Comparison of ENCODE assay signal across 8 mouse cellular contexts in genomic region chr3:66986287-66986560, GRCm38 (mm10). TPM values are rescaled to one million over a fixed set of nuclear protein-coding genes. Genes with fewer than 3 reads are reported as not detected.
DNase-seq lines count a peak whose midpoint lies in the region; ATAC-seq and TF ChIP-seq lines count a peak whose summit lies in the region.

No protein-coding gene starts in this region.

- H3K9me3 ChIP-seq in heart, embryonic 16.5 days (replicated peaks; ENCODE audit: control insufficient read depth, low read length), result no peaks in the 10 kb centered on the region
- no peaks in the 10 kb centered on the region for H3K9me3 ChIP-seq in MEL (replicated peaks; ENCODE audit: insufficient read depth, low read length)
- no peaks in the 10 kb centered on the region for H3K9me3 ChIP-seq in hindbrain, embryonic 12.5 days (replicated peaks)
- H3K9me3 ChIP-seq in midbrain, embryonic 11.5 days (ENCODE audit: control insufficient read depth, low read length), result no peaks in the 10 kb centered on the region

- TF ChIP-seq RAD21 in MEL (IDR thresholded peaks at IDR 0.05; ENCODE audit: low read depth, low read length), result no peak

- H3K4me1 ChIP-seq in heart, embryonic 16.5 days (ENCODE audit: control insufficient read depth, insufficient read depth, low read length), result peaks cover 15% of the 10 kb centered on the region
- H3K4me1 ChIP-seq in MEL (ENCODE audit: control insufficient read depth in 1 of 2, insufficient read depth in 2 of 2, low read length in 2 of 2), result peaks cover 2% of the 10 kb centered on the region in 2 experiments; a peak in 2 of 4 replicates
- peaks cover 18% of the 10 kb centered on the region for H3K4me1 ChIP-seq in hindbrain, embryonic 12.5 days
- H3K4me1 ChIP-seq in midbrain, embryonic 11.5 days (ENCODE audit: control insufficient read depth, insufficient read depth, low read length), result peaks cover 6% of the 10 kb centered on the region; the same call in 1 of the 2 replicates

- no peak for TF ChIP-seq CTCF in MEL (IDR thresholded peaks at IDR 0.05 in 2 of 3, conservative IDR thresholded peaks at IDR 0.05 in 1 of 3; ENCODE audit: control insufficient read depth in 1 of 3, insufficient read depth in 1 of 3, low read depth in 2 of 3, low read length in 3 of 3, poor library complexity in 1 of 3, severe bottlenecking in 1 of 3)

- peak overlapping the region; percentile 93 for H3K4me2 ChIP-seq in heart, embryonic 16.5 days (ENCODE audit: low read depth, low read length)
- peak overlapping the region; percentile 70 for H3K4me2 ChIP-seq in hindbrain, embryonic 12.5 days (replicated peaks)
- peak overlapping the region; percentile 72 for H3K4me2 ChIP-seq in midbrain, embryonic 11.5 days

- WGBS in heart, embryonic 16.5 days, result 3% methylated on average over 1 of the region's 1 CpGs
- 4% methylated on average over 1 of the region's 1 CpGs for WGBS in hindbrain, embryonic 12.5 days
- WGBS in midbrain, embryonic 11.5 days, result 14% methylated on average over 1 of the region's 1 CpGs

- no peaks in the 10 kb centered on the region for H3K36me3 ChIP-seq in heart, embryonic 16.5 days (ENCODE audit: control insufficient read depth, insufficient read depth)
- H3K36me3 ChIP-seq in MEL (ENCODE audit: control insufficient read depth in 1 of 2, insufficient read depth in 2 of 2, low read length in 2 of 2), result peaks cover 0 to 7% of the 10 kb centered on the region in 2 experiments; a peak in 2 of 4 replicates
- H3K36me3 ChIP-seq in hindbrain, embryonic 12.5 days, result no peaks in the 10 kb centered on the region
- H3K36me3 ChIP-seq in midbrain, embryonic 11.5 days (ENCODE audit: control insufficient read depth, insufficient read depth, low read length), result no peaks in the 10 kb centered on the region

- DNase-seq in heart, adult 9 months (ENCODE audit: low spot score in 2 of 2), result no peak
- no peak for DNase-seq in MEL (ENCODE audit: low read depth, low spot score)
- DNase-seq in midbrain, embryonic 11.5 days (ENCODE audit: low spot score, missing footprints), result no peak
- no peak for DNase-seq in embryo, embryonic 9.5 days (ENCODE audit: extremely low spot score)
- no peak for DNase-seq in urinary bladder, adult 2 months (ENCODE audit: low spot score)
- no peak for DNase-seq in thymus, adult 18-20 months

- peaks cover 31% of the 10 kb centered on the region for H3K79me2 ChIP-seq in MEL (ENCODE audit: control insufficient read depth, insufficient read depth, low read length, poor library complexity)

- no peak overlapping the region; the same call in 1 of the 2 replicates for H3K27ac ChIP-seq in heart, embryonic 16.5 days (ENCODE audit: low read length)
- H3K27ac ChIP-seq in MEL (ENCODE audit: control insufficient read depth, low read depth, low read length), result peak overlapping the region; percentile 30; the same call in 1 of the 2 replicates
- H3K27ac ChIP-seq in hindbrain, embryonic 12.5 days, result no peak overlapping the region
- H3K27ac ChIP-seq in midbrain, embryonic 11.5 days (ENCODE audit: low read depth, low read length), result no peak overlapping the region

- ATAC-seq in heart, embryonic 16.5 days (replicated peaks; ENCODE audit: extremely low read depth, insufficient read depth, low FRiP score), result peak; percentile 11; the same call in 1 of the 2 replicates
- no peak for ATAC-seq in hindbrain, embryonic 12.5 days (ENCODE audit: low FRiP score)
- ATAC-seq in midbrain, embryonic 11.5 days (ENCODE audit: low FRiP score), result no peak

- H3K4me3 ChIP-seq in heart, embryonic 16.5 days (ENCODE audit: low read length), result peak overlapping the region; percentile 98
- H3K4me3 ChIP-seq in MEL (ENCODE audit: control insufficient read depth in 1 of 2, insufficient read depth in 1 of 2, low read depth in 2 of 2, low read length in 2 of 2), result peak overlapping the region; percentile 76 to 99
- H3K4me3 ChIP-seq in hindbrain, embryonic 12.5 days, result peak overlapping the region; percentile 77
- H3K4me3 ChIP-seq in midbrain, embryonic 11.5 days (ENCODE audit: low read depth, low read length), result peak overlapping the region; percentile 77

- no peak for TF ChIP-seq POLR2A in MEL (IDR thresholded peaks at IDR 0.05; ENCODE audit: control insufficient read depth in 1 of 2, insufficient read depth in 1 of 2, low read depth in 1 of 2, low read length in 2 of 2, poor library complexity in 1 of 2)

- TF ChIP-seq EP300 in MEL (IDR thresholded peaks at IDR 0.05; ENCODE audit: low read depth in 1 of 2, low read length in 2 of 2), result no peak

- peak overlapping the region; percentile 94 for H3K9ac ChIP-seq in heart, embryonic 16.5 days (ENCODE audit: low read length)
- peak overlapping the region; percentile 99 for H3K9ac ChIP-seq in MEL (ENCODE audit: control insufficient read depth, low read depth, low read length, poor library complexity, severe bottlenecking)
- H3K9ac ChIP-seq in hindbrain, embryonic 12.5 days, result peak overlapping the region; percentile 76
- peak overlapping the region; percentile 86 for H3K9ac ChIP-seq in midbrain, embryonic 11.5 days (ENCODE audit: low read length)

- peaks cover 16% of the 10 kb centered on the region for H3K27me3 ChIP-seq in heart, embryonic 16.5 days (ENCODE audit: control insufficient read depth, insufficient read depth, low read length)
- H3K27me3 ChIP-seq in MEL (ENCODE audit: control insufficient read depth in 1 of 2, insufficient read depth in 2 of 2, low read length in 2 of 2), result no peaks in the 10 kb centered on the region
- peaks cover 24% of the 10 kb centered on the region for H3K27me3 ChIP-seq in hindbrain, embryonic 12.5 days
- H3K27me3 ChIP-seq in midbrain, embryonic 11.5 days (ENCODE audit: control insufficient read depth, insufficient read depth, low read length), result peaks cover 23% of the 10 kb centered on the region

TF ChIP-seq in MEL, 35 proteins besides CTCF, POLR2A, EP300 and RAD21:
- TF ChIP-seq ZKSCAN1 (IDR thresholded peaks at IDR 0.05; ENCODE audit: low read depth, low read length) (no peak; the same call in 1 of the 2 replicates), USF2 (IDR thresholded peaks at IDR 0.05; ENCODE audit: borderline replicate concordance in 1 of 2, insufficient read depth in 1 of 2, low read depth in 1 of 2, low read length in 2 of 2) (peak in 1 of 2 experiments; percentile 49; a peak in 1 of 4 replicates), USF1 (IDR thresholded peaks at IDR 0.05; ENCODE audit: low read depth, low read length) (peak; percentile 84), ZNF384 (IDR thresholded peaks at IDR 0.05; ENCODE audit: low read depth, low read length) (no peak)

RNA-seq across cellular contexts. Expression of gene Shox2, which starts 4.7 kb away (rescaled TPM):
- 3.6 and 4.4 TPM in 2 replicates for polyA plus RNA-seq in heart, embryonic 16.5 days (2015; fragmentation: Nextera tagmentation; extraction: Ambion mirVana)
- 3.1 and 3.7 TPM in 2 replicates for total RNA-seq in MEL (2012; rRNA removed)
- polyA plus RNA-seq in MEL (2012; ENCODE audit: insufficient read depth in 1 of 2, insufficient read length in 2 of 2, low read depth in 1 of 2, low replicate concordance in 2 of 2, missing spikeins in 1 of 2), result 1 to 10 TPM in 1 of 2 experiments, not detected in 1; 6.5 TPM
- 40.6 and 42.4 TPM in 2 replicates for polyA plus RNA-seq in hindbrain, embryonic 12.5 days (2016; fragmentation: Nextera tagmentation; extraction: Ambion mirVana)
- 54.3 and 57.8 TPM in 2 replicates for polyA plus RNA-seq in midbrain, embryonic 11.5 days (2014; fragmentation: Nextera tagmentation; extraction: Ambion mirVana)
- polyA plus RNA-seq in urinary bladder, adult 2 months (2012; rRNA removed), result 0.15 TPM in 1 of 2 replicates, not detected in the other

RNA-seq across cellular contexts. Expression of gene Rsrc1, which starts 5.0 kb away (rescaled TPM):
- 18.3 and 22.9 TPM in 2 replicates for polyA plus RNA-seq in heart, embryonic 16.5 days (2015; fragmentation: Nextera tagmentation; extraction: Ambion mirVana)
- total RNA-seq in MEL (2012; rRNA removed), result 20.8 and 22.8 TPM in 2 replicates
- polyA plus RNA-seq in MEL (2012; ENCODE audit: insufficient read depth in 1 of 2, insufficient read length in 2 of 2, low read depth in 1 of 2, low replicate concordance in 2 of 2, missing spikeins in 1 of 2), result 100 to 1,000 TPM in 1 of 2 experiments, 10 to 100 TPM in 1; 42.7 to 100 TPM
- 40.3 and 40.7 TPM in 2 replicates for polyA plus RNA-seq in hindbrain, embryonic 12.5 days (2016; fragmentation: Nextera tagmentation; extraction: Ambion mirVana)
- polyA plus RNA-seq in midbrain, embryonic 11.5 days (2014; fragmentation: Nextera tagmentation; extraction: Ambion mirVana), result 59.6 and 61.7 TPM in 2 replicates
- polyA plus RNA-seq in urinary bladder, adult 2 months (2012; rRNA removed), result 8.0 and 13.2 TPM in 2 replicates
